ENCODE assay signal across 11 mouse cellular contexts in genomic region chr16:94588171-94588570, GRCm38 (mm10). TPM values are rescaled to one million over a fixed set of nuclear protein-coding genes. Genes with fewer than 3 reads are reported as not detected.
DNase-seq lines count a peak whose midpoint lies in the region; ATAC-seq and TF ChIP-seq lines count a peak whose summit lies in the region.
"Had no signal": no experiment of that assay in that cellular context is flagged by ENCODE, and none has a peak within 500 bp of the region (broad histone marks: within the 10 kb centered on the region; RNA-seq: fewer than 3 reads in every experiment).

No protein-coding gene starts in this region.

- dilution Hi-C loops in CH12.LX (cut with MboI; ENCODE audit: extremely low pct_ligation_motif_present, extremely low pct_unique_long_range_greater_than_20kb, low sequenced_read_pairs), result no loop called here

- TF ChIP-seq EP300 in CH12.LX (IDR thresholded peaks at IDR 0.05; ENCODE audit: low read length), result no peak

- in situ Hi-C loops in CH12.LX (cut with MboI; ENCODE audit: low pct_ligation_motif_present, low pct_unique_long_range_greater_than_20kb, low sequenced_read_pairs), result no loop called here

- no peaks in the 10 kb centered on the region for H3K27me3 ChIP-seq in forebrain, embryonic 15.5 days
- H3K27me3 ChIP-seq in forebrain, embryonic 10.5 days (ENCODE audit: poor library complexity, severe bottlenecking), result no peaks in the 10 kb centered on the region
- no peaks in the 10 kb centered on the region for H3K27me3 ChIP-seq in kidney, embryonic 16.5 days (ENCODE audit: insufficient read depth, low read length)
- no peaks in the 10 kb centered on the region for H3K27me3 ChIP-seq in CH12.LX (replicated peaks)
- H3K27me3 ChIP-seq in intestine, embryonic 14.5 days (replicated peaks; ENCODE audit: control insufficient read depth, insufficient read depth, low read length), result no peaks in the 10 kb centered on the region
- H3K27me3 ChIP-seq: stomach, embryonic 15.5 days had no signal

- H3K36me3 ChIP-seq in forebrain, embryonic 15.5 days, result no peaks in the 10 kb centered on the region
- peaks cover 4% of the 10 kb centered on the region for H3K36me3 ChIP-seq in forebrain, embryonic 10.5 days (replicated peaks)
- H3K36me3 ChIP-seq in kidney, embryonic 16.5 days (ENCODE audit: insufficient read depth, low read length), result no peaks in the 10 kb centered on the region
- peaks cover 4 to 31% of the 10 kb centered on the region in 2 experiments for H3K36me3 ChIP-seq in CH12.LX (replicated peaks in 1 of 2; ENCODE audit: control insufficient read depth in 1 of 2, insufficient read depth in 1 of 2, low read length in 1 of 2)
- H3K36me3 ChIP-seq in intestine, embryonic 14.5 days (ENCODE audit: control insufficient read depth, insufficient read depth, low read length), result no peaks in the 10 kb centered on the region
- H3K36me3 ChIP-seq: stomach, embryonic 15.5 days had no signal

- no peak overlapping the region for H3K4me3 ChIP-seq in forebrain, embryonic 15.5 days
- no peak overlapping the region for H3K4me3 ChIP-seq in forebrain, embryonic 10.5 days
- H3K4me3 ChIP-seq in kidney, embryonic 16.5 days (ENCODE audit: low read length), result no peak overlapping the region
- no peak overlapping the region for H3K4me3 ChIP-seq in CH12.LX (replicated peaks in 1 of 3; ENCODE audit: low read depth in 2 of 3, low read length in 2 of 3, poor library complexity in 1 of 3)
- no peak overlapping the region for H3K4me3 ChIP-seq in intestine, embryonic 14.5 days (ENCODE audit: low read depth, low read length)
- H3K4me3 ChIP-seq: stomach, embryonic 15.5 days had no signal

- no peak; the same call in 1 of the 2 replicates for TF ChIP-seq POLR2A in CH12.LX (IDR thresholded peaks at IDR 0.05; ENCODE audit: low read depth, low read length)

- H3K4me2 ChIP-seq in forebrain, embryonic 15.5 days (replicated peaks), result no peak overlapping the region
- H3K4me2 ChIP-seq in kidney, embryonic 16.5 days (replicated peaks; ENCODE audit: low read depth, low read length), result no peak overlapping the region
- peak overlapping the region; percentile 39; the same call in 1 of the 2 replicates for H3K4me2 ChIP-seq in CH12.LX (ENCODE audit: insufficient read depth, low read depth, poor library complexity, severe bottlenecking)
- H3K4me2 ChIP-seq in intestine, embryonic 14.5 days (ENCODE audit: low read length), result no peak overlapping the region
- H3K4me2 ChIP-seq: stomach, embryonic 15.5 days had no signal

- WGBS in forebrain, embryonic 15.5 days, result 73% methylated on average over 8 of the region's 8 CpGs
- WGBS in forebrain, embryonic 10.5 days, result 89% methylated on average over 8 of the region's 8 CpGs
- 49% methylated on average over 8 of the region's 8 CpGs for WGBS in kidney, embryonic 16.5 days
- WGBS in intestine, embryonic 14.5 days, result 37% methylated on average over 8 of the region's 8 CpGs

- 0 out of 2 replicates have a peak, but pooled peaks have one; percentile 19 for ATAC-seq in forebrain, embryonic 15.5 days (replicated peaks)
- ATAC-seq in kidney, embryonic 16.5 days (ENCODE audit: low FRiP score, low TSS enrichment), result 0 out of 2 replicates have a peak, but pooled peaks have one; percentile 39
- peak; percentile 47; the same call in 1 of the 2 replicates for ATAC-seq in intestine, embryonic 14.5 days (replicated peaks; ENCODE audit: low FRiP score, low TSS enrichment, low read depth)
- ATAC-seq in monocyte, adult 5-6 weeks (replicated peaks; ENCODE audit: insufficient number of reproducible peaks, low FRiP score, low TSS enrichment, poor library complexity, severe bottlenecking), result no peak

- DNase-seq in forebrain, embryonic 10.5 days (ENCODE audit: extremely low spot score, low spot score), result no peak
- no peak for DNase-seq in kidney, postnatal 4 days
- no peak for DNase-seq in CH12.LX (ENCODE audit: extremely low read depth)
- no peak for DNase-seq in intestine, embryonic 14.5 days (ENCODE audit: low spot score)
- DNase-seq in layer of hippocampus, adult 18-20 months (ENCODE audit: low spot score in 2 of 2), result no peak
- DNase-seq: layer of hippocampus, postnatal 36 days had no signal

- H3K79me2 ChIP-seq in CH12.LX (replicated peaks; ENCODE audit: control insufficient read depth, extremely low read depth, insufficient read depth, poor library complexity, severe bottlenecking), result peaks cover 95% of the 10 kb centered on the region

- H3K9me3 ChIP-seq in forebrain, embryonic 15.5 days, result no peaks in the 10 kb centered on the region
- no peaks in the 10 kb centered on the region for H3K9me3 ChIP-seq in forebrain, embryonic 10.5 days
- no peaks in the 10 kb centered on the region for H3K9me3 ChIP-seq in kidney, embryonic 16.5 days (ENCODE audit: low read length)
- H3K9me3 ChIP-seq in CH12.LX (replicated peaks; ENCODE audit: low read length), result no peaks in the 10 kb centered on the region
- no peaks in the 10 kb centered on the region for H3K9me3 ChIP-seq in intestine, embryonic 14.5 days (ENCODE audit: control insufficient read depth, low read length)
- H3K9me3 ChIP-seq: stomach, embryonic 15.5 days had no signal

- H3K4me1 ChIP-seq in forebrain, embryonic 15.5 days, result peaks cover 64% of the 10 kb centered on the region
- H3K4me1 ChIP-seq in forebrain, embryonic 10.5 days, result peaks cover 19% of the 10 kb centered on the region
- peaks cover 62% of the 10 kb centered on the region for H3K4me1 ChIP-seq in kidney, embryonic 16.5 days (ENCODE audit: insufficient read depth, low read length)
- peaks cover 35 to 100% of the 10 kb centered on the region in 2 experiments for H3K4me1 ChIP-seq in CH12.LX (ENCODE audit: control insufficient read depth in 1 of 2, insufficient read depth in 2 of 2)
- H3K4me1 ChIP-seq in intestine, embryonic 14.5 days (replicated peaks; ENCODE audit: control insufficient read depth, insufficient read depth, low read length), result peaks cover 26% of the 10 kb centered on the region

- H3K27ac ChIP-seq in forebrain, embryonic 15.5 days (replicated peaks), result no peak overlapping the region
- H3K27ac ChIP-seq in forebrain, embryonic 10.5 days, result no peak overlapping the region
- 0 out of 2 replicates have a peak overlapping the region, but pooled peaks have one; percentile 13 for H3K27ac ChIP-seq in kidney, embryonic 16.5 days (ENCODE audit: low read length)
- peak overlapping the region; percentile 23 for H3K27ac ChIP-seq in CH12.LX (ENCODE audit: insufficient read depth, low read depth)
- no peak overlapping the region for H3K27ac ChIP-seq in intestine, embryonic 14.5 days (ENCODE audit: low read depth)
- H3K27ac ChIP-seq: liver, embryonic 14.5 days had no signal

- no peak overlapping the region for H3K9ac ChIP-seq in forebrain, embryonic 15.5 days (replicated peaks)
- no peak overlapping the region for H3K9ac ChIP-seq in kidney, embryonic 16.5 days (replicated peaks; ENCODE audit: low read length)
- H3K9ac ChIP-seq in CH12.LX (ENCODE audit: insufficient read depth, low read depth), result no peak overlapping the region
- H3K9ac ChIP-seq in intestine, embryonic 14.5 days (ENCODE audit: low read length), result no peak overlapping the region
- H3K9ac ChIP-seq: liver, embryonic 14.5 days; stomach, embryonic 15.5 days had no signal

- no peak for TF ChIP-seq CTCF in CH12.LX (conservative IDR thresholded peaks at IDR 0.05 in 1 of 2, IDR thresholded peaks at IDR 0.05 in 1 of 2; ENCODE audit: low read depth in 2 of 2, low read length in 2 of 2)

- no peak for TF ChIP-seq RAD21 in CH12.LX (IDR thresholded peaks at IDR 0.05; ENCODE audit: low read depth, low read length)

TF ChIP-seq in CH12.LX, 34 proteins besides CTCF, POLR2A, EP300 and RAD21:
- TF ChIP-seq E2F4 (IDR thresholded peaks at IDR 0.05; ENCODE audit: insufficient replicate concordance, low read depth, low read length), result no peak
- TF ChIP-seq CHD1 (IDR thresholded peaks at IDR 0.05; ENCODE audit: low read depth, low read length), result no peak
- TF ChIP-seq MEF2A (IDR thresholded peaks at IDR 0.05; ENCODE audit: borderline replicate concordance, low read depth, low read length), result no peak
- no peak for TF ChIP-seq ZNF384 (IDR thresholded peaks at IDR 0.05; ENCODE audit: low read depth, low read length)
- TF ChIP-seq GABPA (IDR thresholded peaks at IDR 0.05; ENCODE audit: insufficient replicate concordance, low read depth, low read length), result no peak

RNA-seq across cellular contexts. Expression of gene Dyrk1a, which starts 18.4 kb away (rescaled TPM):
- 12.3 and 12.8 TPM in 2 replicates for polyA plus RNA-seq in forebrain, embryonic 15.5 days (2015; fragmentation: Nextera tagmentation; extraction: Ambion mirVana)
- 9.1 TPM in 2 replicates for polyA plus RNA-seq in forebrain, embryonic 10.5 days (2016; fragmentation: Nextera tagmentation; extraction: Ambion mirVana)
- polyA plus RNA-seq in kidney, embryonic 16.5 days (2015; fragmentation: Nextera tagmentation; extraction: Ambion mirVana), result 8.3 and 10.3 TPM in 2 replicates
- total RNA-seq in CH12.LX (2012; rRNA removed) (32.4 and 36.1 TPM in 2 replicates), CH12.LX (2014; rRNA removed) (39.2 and 40.4 TPM in 2 replicates)
- 42.9 and 53.7 TPM in 2 replicates for polyA plus RNA-seq in CH12.LX (2012; ENCODE audit: insufficient read length, low read depth)
- polyA plus RNA-seq in intestine, embryonic 14.5 days (2014; fragmentation: Nextera tagmentation; extraction: Ambion mirVana), result 11.5 and 13.5 TPM in 2 replicates
- total RNA-seq in layer of hippocampus, adult 18-20 months (2021), result 10 to 100 TPM; 86.6 to 93.2 TPM
- 87.6 to 107 TPM (median 95.1 TPM) in 3 replicates for total RNA-seq in monocyte, adult 5-6 weeks (2017)

Comparison
In these comparisons a context has a peak if more than half of its experiments do, and no peak if none do; other contexts are left out.
1. H3K27ac ChIP-seq: peak in kidney, embryonic 16.5 days (single experiment) and CH12.LX (single experiment); none in forebrain, embryonic 15.5 days (single experiment), forebrain, embryonic 10.5 days (single experiment) and intestine, embryonic 14.5 days (single experiment).